In genomic region chr10:61657985-61658384, GRCm38 (mm10) we compare ENCODE assay signal across 9 mouse cellular contexts. TPM values are rescaled to one million over a fixed set of nuclear protein-coding genes. Genes with fewer than 3 reads are reported as not detected.
DNase-seq lines count a peak whose midpoint lies in the region; ATAC-seq and TF ChIP-seq lines count a peak whose summit lies in the region.
"Had no signal": no experiment of that assay in that cellular context is flagged by ENCODE, and none has a peak within 500 bp of the region (broad histone marks: within the 10 kb centered on the region; RNA-seq: fewer than 3 reads in every experiment).

No protein-coding gene starts in this region.

- no peak for TF ChIP-seq POLR2A in heart, adult 2 months (IDR thresholded peaks at IDR 0.05; ENCODE audit: insufficient read depth, low read depth, low read length)
- TF ChIP-seq POLR2A in MEL (IDR thresholded peaks at IDR 0.05; ENCODE audit: control insufficient read depth in 1 of 2, insufficient read depth in 1 of 2, low read depth in 1 of 2, low read length in 2 of 2, poor library complexity in 1 of 2): no peak

- H3K4me3 ChIP-seq in heart, adult 2 months: no peak overlapping the region
- no peak overlapping the region for H3K4me3 ChIP-seq in MEL (ENCODE audit: control insufficient read depth in 1 of 2, insufficient read depth in 1 of 2, low read depth in 2 of 2, low read length in 2 of 2)
- no peak overlapping the region for H3K4me3 ChIP-seq in forebrain, embryonic 16.5 days (replicated peaks; ENCODE audit: low read length)
- H3K4me3 ChIP-seq in lung, embryonic 16.5 days (ENCODE audit: low read length): no peak overlapping the region
- H3K4me3 ChIP-seq: neural tube, embryonic 13.5 days had no signal

- H3K9ac ChIP-seq in heart, adult 2 months (ENCODE audit: low read depth, low read length): peak overlapping the region; percentile 35; the same call in 1 of the 2 replicates
- H3K9ac ChIP-seq in MEL (ENCODE audit: control insufficient read depth, low read depth, low read length, poor library complexity, severe bottlenecking): no peak overlapping the region
- H3K9ac ChIP-seq in forebrain, embryonic 16.5 days (replicated peaks; ENCODE audit: low read depth, low read length): no peak overlapping the region
- no peak overlapping the region for H3K9ac ChIP-seq in lung, embryonic 16.5 days (ENCODE audit: low read length)
- H3K9ac ChIP-seq: neural tube, embryonic 13.5 days had no signal

- intact Hi-C loops in heart, adult 2 months (cut with DNase I): loop anchor here (1.0 to 5.0 kb wide), 5 partner anchors 52 to 461 kb away; no protein-coding TSS in a partner anchor

- peak; percentile 71 for TF ChIP-seq RAD21 in MEL (IDR thresholded peaks at IDR 0.05; ENCODE audit: low read depth, low read length)

- H3K27ac ChIP-seq in heart, adult 2 months: no peak overlapping the region
- H3K27ac ChIP-seq in MEL (ENCODE audit: control insufficient read depth, low read depth, low read length): no peak overlapping the region
- no peak overlapping the region for H3K27ac ChIP-seq in forebrain, embryonic 16.5 days (ENCODE audit: low read length)
- no peak overlapping the region for H3K27ac ChIP-seq in lung, embryonic 16.5 days (ENCODE audit: low read length)
- H3K27ac ChIP-seq: neural tube, embryonic 13.5 days had no signal

- no peaks in the 10 kb centered on the region for H3K9me3 ChIP-seq in MEL (replicated peaks; ENCODE audit: insufficient read depth, low read length)
- H3K9me3 ChIP-seq in forebrain, embryonic 16.5 days (ENCODE audit: control insufficient read depth, low read length): no peaks in the 10 kb centered on the region
- H3K9me3 ChIP-seq in lung, embryonic 16.5 days (ENCODE audit: control insufficient read depth, low read length): no peaks in the 10 kb centered on the region
- H3K9me3 ChIP-seq: neural tube, embryonic 13.5 days had no signal

- no peaks in the 10 kb centered on the region for H3K79me2 ChIP-seq in heart, adult 2 months (replicated peaks; ENCODE audit: control insufficient read depth, insufficient read depth, low read length)
- peaks cover 5% of the 10 kb centered on the region; the same call in 1 of the 2 replicates for H3K79me2 ChIP-seq in MEL (ENCODE audit: control insufficient read depth, insufficient read depth, low read length, poor library complexity)

- TF ChIP-seq EP300 in heart, adult 2 months (IDR thresholded peaks at IDR 0.05; ENCODE audit: insufficient read depth, low read depth, low read length): no peak
- TF ChIP-seq EP300 in MEL (IDR thresholded peaks at IDR 0.05; ENCODE audit: low read depth in 1 of 2, low read length in 2 of 2): no peak

- peaks cover 4% of the 10 kb centered on the region for H3K4me1 ChIP-seq in heart, adult 2 months (ENCODE audit: control insufficient read depth, insufficient read depth, low read length)
- no peaks in the 10 kb centered on the region for H3K4me1 ChIP-seq in MEL (ENCODE audit: control insufficient read depth in 1 of 2, insufficient read depth in 2 of 2, low read length in 2 of 2)
- peaks cover 14% of the 10 kb centered on the region; the same call in 1 of the 2 replicates for H3K4me1 ChIP-seq in forebrain, embryonic 16.5 days (replicated peaks; ENCODE audit: control insufficient read depth, insufficient read depth, low read length)
- H3K4me1 ChIP-seq in lung, embryonic 16.5 days (replicated peaks; ENCODE audit: control insufficient read depth, insufficient read depth, low read length): no peaks in the 10 kb centered on the region

- 0 out of 2 replicates have a peak, but pooled peaks have one; percentile 12 for ATAC-seq in forebrain, embryonic 16.5 days
- ATAC-seq in lung, embryonic 16.5 days (ENCODE audit: low read depth): peak; percentile 38; the same call in 1 of the 2 replicates

- no peaks in the 10 kb centered on the region for H3K27me3 ChIP-seq in heart, adult 2 months (ENCODE audit: control insufficient read depth, insufficient read depth, low read length)
- H3K27me3 ChIP-seq in MEL (ENCODE audit: control insufficient read depth in 1 of 2, insufficient read depth in 2 of 2, low read length in 2 of 2): no peaks in the 10 kb centered on the region
- no peaks in the 10 kb centered on the region for H3K27me3 ChIP-seq in forebrain, embryonic 16.5 days (replicated peaks; ENCODE audit: control insufficient read depth, insufficient read depth, low read length)
- no peaks in the 10 kb centered on the region for H3K27me3 ChIP-seq in lung, embryonic 16.5 days (ENCODE audit: control insufficient read depth, insufficient read depth, low read depth, low read length)
- H3K27me3 ChIP-seq: neural tube, embryonic 13.5 days had no signal

- DNase-seq in heart, adult 2 months: no peak
- DNase-seq in heart, adult 9 months (ENCODE audit: low spot score in 2 of 2): no peak
- peak; percentile 18 for DNase-seq in 3134 (ENCODE audit: extremely low read depth, insufficient read length, low spot score)
- peak; percentile 75 for DNase-seq in MEL (ENCODE audit: low read depth, low spot score)
- peak; percentile 53 for DNase-seq in thymus, postnatal 14 days
- DNase-seq in frontal cortex, postnatal 10 days (ENCODE audit: low spot score in 2 of 2): no peak

- 26% methylated on average over 4 of the region's 4 CpGs for WGBS in heart, adult 2 months
- 24% methylated on average over 4 of the region's 4 CpGs for WGBS in forebrain, embryonic 16.5 days
- 19% methylated on average over 4 of the region's 4 CpGs for WGBS in lung, embryonic 16.5 days

- TF ChIP-seq CTCF in heart, adult 2 months (IDR thresholded peaks at IDR 0.05): peak; percentile 84
- TF ChIP-seq CTCF in MEL (IDR thresholded peaks at IDR 0.05 in 2 of 3, conservative IDR thresholded peaks at IDR 0.05 in 1 of 3; ENCODE audit: control insufficient read depth in 1 of 3, insufficient read depth in 1 of 3, low read depth in 2 of 3, low read length in 3 of 3, poor library complexity in 1 of 3, severe bottlenecking in 1 of 3): peak; percentile 40 to 81 (median 72)

- peaks cover 5% of the 10 kb centered on the region for H3K36me3 ChIP-seq in heart, adult 2 months (ENCODE audit: control insufficient read depth, insufficient read depth, low read length)
- peaks cover 4 to 10% of the 10 kb centered on the region in 2 experiments for H3K36me3 ChIP-seq in MEL (ENCODE audit: control insufficient read depth in 1 of 2, insufficient read depth in 2 of 2, low read length in 2 of 2)
- H3K36me3 ChIP-seq in forebrain, embryonic 16.5 days (ENCODE audit: control insufficient read depth, insufficient read depth): peaks cover 9% of the 10 kb centered on the region; the same call in 1 of the 2 replicates
- H3K36me3 ChIP-seq in lung, embryonic 16.5 days (ENCODE audit: control insufficient read depth, insufficient read depth, low read length): 0 out of 2 replicates have a peak, but pooled peaks cover 2% of the 10 kb centered on the region

- H3K4me2 ChIP-seq in forebrain, embryonic 16.5 days (ENCODE audit: low read length): no peak overlapping the region
- no peak overlapping the region for H3K4me2 ChIP-seq in lung, embryonic 16.5 days (ENCODE audit: low read depth, low read length)
- H3K4me2 ChIP-seq: neural tube, embryonic 13.5 days had no signal

TF ChIP-seq in MEL, 35 proteins besides CTCF, POLR2A, EP300 and RAD21 (continues in another document):
- TF ChIP-seq SMC3 (IDR thresholded peaks at IDR 0.05; ENCODE audit: low read depth, low read length) (peak; percentile 58), KAT2A (conservative IDR thresholded peaks at IDR 0.05; ENCODE audit: low read depth, low read length) (no peak), SIN3A (IDR thresholded peaks at IDR 0.05; ENCODE audit: low read length) (peak; percentile 37; the same call in 1 of the 2 replicates), MXI1 (IDR thresholded peaks at IDR 0.05; ENCODE audit: low read depth, low read length) (no peak), ZNF384 (IDR thresholded peaks at IDR 0.05; ENCODE audit: low read depth, low read length) (no peak), ELF1 (IDR thresholded peaks at IDR 0.05; ENCODE audit: low read depth, low read length) (no peak), GATA1 (IDR thresholded peaks at IDR 0.05; ENCODE audit: low read depth, low read length) (no peak), ETS1 (IDR thresholded peaks at IDR 0.05; ENCODE audit: low read depth, low read length) (no peak)

RNA-seq across cellular contexts. Expression of gene Ppa1, which starts 9.6 kb away (rescaled TPM):
- 10 to 100 TPM; 66.3 to 66.8 TPM for total RNA-seq in heart, adult 2 months (2021)
- 33.9 and 41.2 TPM in 2 replicates for polyA plus RNA-seq in heart, adult 2 months (2012; rRNA removed)
- total RNA-seq in MEL (2012; rRNA removed): 201 and 211 TPM in 2 replicates
- polyA plus RNA-seq in MEL (2012; ENCODE audit: insufficient read depth in 1 of 2, insufficient read length in 2 of 2, low read depth in 1 of 2, low replicate concordance in 2 of 2, missing spikeins in 1 of 2): 100 to 1,000 TPM in 1 of 2 experiments, not detected in 1; 197 TPM
- polyA plus RNA-seq in forebrain, embryonic 16.5 days (2015; fragmentation: Nextera tagmentation; extraction: Ambion mirVana): 244 and 261 TPM in 2 replicates
- polyA plus RNA-seq in lung, embryonic 16.5 days (2015; fragmentation: Nextera tagmentation; extraction: Ambion mirVana): 125 and 138 TPM in 2 replicates

RNA-seq across cellular contexts. Expression of gene Sar1a, which starts 22.1 kb away (rescaled TPM):
- total RNA-seq in heart, adult 2 months (2021): 100 to 1,000 TPM; 166 to 197 TPM
- 82.7 and 134 TPM in 2 replicates for polyA plus RNA-seq in heart, adult 2 months (2012; rRNA removed)
- total RNA-seq in MEL (2012; rRNA removed): 114 and 135 TPM in 2 replicates
- polyA plus RNA-seq in MEL (2012; ENCODE audit: insufficient read depth in 1 of 2, insufficient read length in 2 of 2, low read depth in 1 of 2, low replicate concordance in 2 of 2, missing spikeins in 1 of 2): 100 to 1,000 TPM in 1 of 2 experiments, not detected in 1; 133 TPM
- 224 and 244 TPM in 2 replicates for polyA plus RNA-seq in forebrain, embryonic 16.5 days (2015; fragmentation: Nextera tagmentation; extraction: Ambion mirVana)
- 230 and 231 TPM in 2 replicates for polyA plus RNA-seq in lung, embryonic 16.5 days (2015; fragmentation: Nextera tagmentation; extraction: Ambion mirVana)

RNA-seq across cellular contexts. Expression of gene Tysnd1, which starts 37.3 kb away (rescaled TPM):
- 10 to 100 TPM; 20.2 to 22.3 TPM for total RNA-seq in heart, adult 2 months (2021)
- 24.8 and 27.2 TPM in 2 replicates for polyA plus RNA-seq in heart, adult 2 months (2012; rRNA removed)
- 59.8 and 72.7 TPM in 2 replicates for total RNA-seq in MEL (2012; rRNA removed)
- 100 to 1,000 TPM in 1 of 2 experiments, not detected in 1; 119 TPM for polyA plus RNA-seq in MEL (2012; ENCODE audit: insufficient read depth in 1 of 2, insufficient read length in 2 of 2, low read depth in 1 of 2, low replicate concordance in 2 of 2, missing spikeins in 1 of 2)
- polyA plus RNA-seq in forebrain, embryonic 16.5 days (2015; fragmentation: Nextera tagmentation; extraction: Ambion mirVana): 20.2 and 22.4 TPM in 2 replicates
- 17.8 and 19.2 TPM in 2 replicates for polyA plus RNA-seq in lung, embryonic 16.5 days (2015; fragmentation: Nextera tagmentation; extraction: Ambion mirVana)

RNA-seq across cellular contexts. Expression of gene Aifm2, which starts 57.1 kb away (rescaled TPM):
- total RNA-seq in heart, adult 2 months (2021): 10 to 100 TPM; 24.6 to 28.9 TPM
- 32.9 and 39.5 TPM in 2 replicates for polyA plus RNA-seq in heart, adult 2 months (2012; rRNA removed)
- total RNA-seq in MEL (2012; rRNA removed): 13.2 and 13.4 TPM in 2 replicates
- 10 to 100 TPM in 1 of 2 experiments, not detected in 1; 17.7 TPM for polyA plus RNA-seq in MEL (2012; ENCODE audit: insufficient read depth in 1 of 2, insufficient read length in 2 of 2, low read depth in 1 of 2, low replicate concordance in 2 of 2, missing spikeins in 1 of 2)
- polyA plus RNA-seq in forebrain, embryonic 16.5 days (2015; fragmentation: Nextera tagmentation; extraction: Ambion mirVana): 5.6 and 7.6 TPM in 2 replicates
- polyA plus RNA-seq in lung, embryonic 16.5 days (2015; fragmentation: Nextera tagmentation; extraction: Ambion mirVana): 15.2 and 16.9 TPM in 2 replicates

Comparison
In these comparisons a context has a peak if more than half of its experiments do, and no peak if none do; other contexts are left out.
1. DNase-seq: peak in 3134 (single experiment), MEL (single experiment) and thymus, postnatal 14 days (single experiment); none in heart, adult 2 months (0 of 2), heart, adult 9 months (0 of 2) and frontal cortex, postnatal 10 days (0 of 2).